Mouse (Mus musculus) gastrocnemius, postnatal 10 days (tissue): ENCODE measurements around the gene Asap3. TPM values are rescaled to one million over a fixed set of nuclear protein-coding genes. Genes with fewer than 3 reads are reported as not detected.

Source experiments
- DNase-seq: peaks from one replicate; pipeline ENCODE4 v3.0.0; 2021; ENCODE audit warnings: mixed read lengths
- total RNA-seq, 2 experiments: library from RNA; stranded (reverse); gene quantifications; 2 replicates each; pipeline ENCODE4 v1.2.3; 2021

Gene Asap3
- total RNA-seq, 2 experiments from 2014 or later = 7.2 to 10.1 TPM

GRCm38 (mm10) chr4:136218595-136219214, 12.5 kb downstream of the Asap3 start:
- DNase-seq = peak; percentile 89

GRCm38 (mm10) chr4:136220133-136220775, 14.1 kb downstream of the Asap3 start:
- DNase-seq = no peak

GRCm38 (mm10) chr4:136223549-136224239, 17.5 kb downstream of the Asap3 start:
- no peak for DNase-seq

- no peak for DNase-seq
Measured at GRCm38 (mm10) chr4:136224240-136224559, 18.0 kb downstream of the Asap3 start.

- no peak for DNase-seq
Measured at GRCm38 (mm10) chr4:136224677-136225460, 18.7 kb downstream of the Asap3 start.

- DNase-seq = no peak
Measured at GRCm38 (mm10) chr4:136227408-136227807, 21.2 kb downstream of the Asap3 start.

GRCm38 (mm10) chr4:136228640-136229039, 22.5 kb downstream of the Asap3 start:
- no peak for DNase-seq

GRCm38 (mm10) chr4:136238669-136239068, 32.5 kb downstream of the Asap3 start:
- DNase-seq = no peak

- no peak for DNase-seq
Measured at GRCm38 (mm10) chr4:136239111-136239510, 32.9 kb downstream of the Asap3 start.

- peak; percentile 88 for DNase-seq
Measured at GRCm38 (mm10) chr4:136239622-136240021, 33.5 kb downstream of the Asap3 start.

- no peak for DNase-seq
Measured at GRCm38 (mm10) chr4:136240123-136240522, 34.0 kb downstream of the Asap3 start.

GRCm38 (mm10) chr4:136240955-136241354, 34.8 kb downstream of the Asap3 start:
- no peak for DNase-seq

GRCm38 (mm10) chr4:136242065-136242703, 36.0 kb downstream of the Asap3 start:
- DNase-seq = no peak

- DNase-seq = no peak
Measured at GRCm38 (mm10) chr4:136242728-136243127, 36.6 kb downstream of the Asap3 start.

- DNase-seq = no peak
Measured at GRCm38 (mm10) chr4:136244208-136244607, 38.0 kb downstream of the Asap3 start.

- no peak for DNase-seq
Measured at GRCm38 (mm10) chr4:136245681-136246080, 39.5 kb downstream of the Asap3 start.

GRCm38 (mm10) chr4:136246568-136246969, 40.4 kb downstream of the Asap3 start:
- no peak for DNase-seq

GRCm38 (mm10) chr4:136247386-136247728, 41.2 kb downstream of the Asap3 start:
- DNase-seq = no peak

- peak; percentile 79 for DNase-seq
Measured at GRCm38 (mm10) chr4:136247729-136248463, 41.7 kb downstream of the Asap3 start, which contains the start of gene Tcea3. TSS of gene Tcea3 (plus strand) at chr4:136247729.

- peak; percentile 65 for DNase-seq
Measured at GRCm38 (mm10) chr4:136248464-136249331, 42.5 kb downstream of the Asap3 start.

- DNase-seq = no peak
Measured at GRCm38 (mm10) chr4:136249332-136249647, 43.1 kb downstream of the Asap3 start.
